Mouse (Mus musculus) hindbrain, embryonic 11.5 days (tissue): Measurements from ENCODE around the gene Hnf1a. TPM values are rescaled to one million over a fixed set of nuclear protein-coding genes. Genes with fewer than 3 reads are reported as not detected.

ENCODE experiments used
- ATAC-seq: fragments of 200-750 bp; cut with Nextera tagmentation; 2 replicates; pipeline ENCODE4 v1.8.0; 2017; ENCODE audit warnings: mild to moderate bottlenecking, moderate TSS enrichment, moderate library complexity; ENCODE audit not compliant: low FRiP score
- DNase-seq: peaks from one replicate; pipeline ENCODE4 v3.0.0-alpha.2; 2015; ENCODE audit warnings: low spot score
- H3K27ac ChIP-seq: fragments of 300-500 bp; sonication (generic); 2 replicates; pipeline ENCODE4 v1.5.1; 2014; ENCODE audit warnings: mild to moderate bottlenecking, low read depth, low read length
- H3K27me3 ChIP-seq: fragments of 300-500 bp; sonication (generic); 2 replicates; pipeline ENCODE4 v1.6.1; 2014; ENCODE audit warnings: mild to moderate bottlenecking, low read length, moderate library complexity, mixed read lengths; ENCODE audit not compliant: control insufficient read depth, insufficient read depth
- H3K36me3 ChIP-seq: fragments of 300-500 bp; sonication (generic); 2 replicates; pipeline ENCODE4 v1.6.1; 2014; ENCODE audit warnings: mild to moderate bottlenecking, low read length, moderate library complexity, mixed read lengths; ENCODE audit not compliant: control insufficient read depth, insufficient read depth
- H3K4me1 ChIP-seq: fragments of 300-500 bp; sonication (generic); replicated peaks from 2 replicates; pipeline ENCODE4 v1.6.1; 2014; ENCODE audit warnings: low read length, mixed read lengths; ENCODE audit not compliant: control insufficient read depth, insufficient read depth
- H3K4me2 ChIP-seq: fragments of 300-500 bp; sonication (generic); replicated peaks from 2 replicates; pipeline ENCODE4 v1.6.1; 2014; ENCODE audit warnings: mild to moderate bottlenecking, low read depth, low read length
- H3K4me3 ChIP-seq: fragments of 300-500 bp; sonication (generic); 2 replicates; pipeline ENCODE4 v1.5.1; 2014; ENCODE audit warnings: low read depth, low read length
- H3K9ac ChIP-seq: fragments of 300-500 bp; sonication (generic); 2 replicates; pipeline ENCODE4 v1.6.1; 2014; ENCODE audit warnings: low read depth, low read length
- H3K9me3 ChIP-seq: fragments of 300-500 bp; sonication (generic); 2 replicates; pipeline ENCODE4 v1.6.1; 2016; ENCODE audit warnings: low read length; ENCODE audit not compliant: control insufficient read depth
- WGBS: fragments of 180-500 bp; shearing (Covaris S2); extraction: QIAGEN DNeasy Blood & Tissue Kit; methylation state at CpG from one replicate; pipeline ENCODE4 v1.1.7; 2014; 5-methylcytosine and 5-hydroxymethylcytosine counted together
- polyA plus RNA-seq: library from polyadenylated mRNA; unstranded; fragments of >200 nt; fragmentation: Nextera tagmentation; extraction: Ambion mirVana; gene quantifications from 2 replicates; pipeline ENCODE4 v1.2.1, GENCODE M21; 2014

The Hnf1a gene
- polyA plus RNA-seq, 1 experiment from 2014 or later: not detected

GRCm38 (mm10) chr5:114961590-114962360, 9.1 kb downstream of the Hnf1a start:
- H3K27me3 ChIP-seq: no peaks in the 10 kb centered on the region
- no peak overlapping the region for H3K9ac ChIP-seq
- H3K27ac ChIP-seq: no peak overlapping the region
- no peaks in the 10 kb centered on the region for H3K9me3 ChIP-seq
- no peak overlapping the region for H3K4me3 ChIP-seq
- DNase-seq (no peak), ATAC-seq (no peak)
- H3K36me3 ChIP-seq: no peaks in the 10 kb centered on the region
- WGBS: 52% methylated on average over 4 of the region's 4 CpGs
- no peaks in the 10 kb centered on the region for H3K4me1 ChIP-seq
- H3K4me2 ChIP-seq: no peak overlapping the region

GRCm38 (mm10) chr5:114958069-114958468, 12.8 kb downstream of the Hnf1a start:
- H3K27ac ChIP-seq: no peak overlapping the region
- no peak overlapping the region for H3K9ac ChIP-seq
- H3K9me3 ChIP-seq: no peaks in the 10 kb centered on the region
- no peaks in the 10 kb centered on the region for H3K36me3 ChIP-seq
- H3K4me2 ChIP-seq: no peak overlapping the region
- no peak for ATAC-seq
- H3K27me3 ChIP-seq: no peaks in the 10 kb centered on the region
- DNase-seq: no peak
- no peak overlapping the region for H3K4me3 ChIP-seq
- WGBS: 84% methylated on average over 5 of the region's 5 CpGs
- H3K4me1 ChIP-seq: no peaks in the 10 kb centered on the region

GRCm38 (mm10) chr5:114953326-114953725, 17.6 kb downstream of the Hnf1a start:
- Histone ChIP-seq H3K4me2 (no peak overlapping the region), H3K4me3 (no peak overlapping the region), H3K9ac (no peak overlapping the region), H3K27me3 (no peaks in the 10 kb centered on the region), H3K27ac (no peak overlapping the region), H3K9me3 (no peaks in the 10 kb centered on the region), H3K36me3 (0 out of 2 replicates have a peak, but pooled peaks cover 7% of the 10 kb centered on the region), H3K4me1 (no peaks in the 10 kb centered on the region)
- ATAC-seq: no peak
- 95% methylated on average over 14 of the region's 14 CpGs for WGBS
- DNase-seq: no peak

- Histone ChIP-seq H3K27ac (no peak overlapping the region), H3K27me3 (no peaks in the 10 kb centered on the region), H3K36me3 (0 out of 2 replicates have a peak, but pooled peaks cover 7% of the 10 kb centered on the region), H3K9me3 (no peaks in the 10 kb centered on the region), H3K4me3 (no peak overlapping the region), H3K4me2 (no peak overlapping the region), H3K4me1 (no peaks in the 10 kb centered on the region), H3K9ac (no peak overlapping the region)
- 87% methylated on average over 21 of the region's 21 CpGs for WGBS
- no peak for ATAC-seq
- DNase-seq: no peak
These were observed 19.5 kb downstream of the Hnf1a start for GRCm38 (mm10) chr5:114951279-114951880.

GRCm38 (mm10) chr5:114950669-114951068, 20.2 kb downstream of the Hnf1a start:
- no peaks in the 10 kb centered on the region for H3K9me3 ChIP-seq
- H3K27me3 ChIP-seq: no peaks in the 10 kb centered on the region
- no peak overlapping the region for H3K4me3 ChIP-seq
- no peak overlapping the region for H3K9ac ChIP-seq
- H3K27ac ChIP-seq: no peak overlapping the region
- no peak for DNase-seq
- no peak overlapping the region for H3K4me2 ChIP-seq
- WGBS: 66% methylated on average over 12 of the region's 12 CpGs
- no peaks in the 10 kb centered on the region for H3K4me1 ChIP-seq
- ATAC-seq: no peak
- 0 out of 2 replicates have a peak, but pooled peaks cover 11% of the 10 kb centered on the region for H3K36me3 ChIP-seq

GRCm38 (mm10) chr5:114949812-114950211, 21.1 kb downstream of the Hnf1a start:
- WGBS: 83% methylated on average over 9 of the region's 9 CpGs
- no peak overlapping the region for H3K27ac ChIP-seq

GRCm38 (mm10) chr5:114949316-114949715, 21.6 kb downstream of the Hnf1a start:
- Histone ChIP-seq H3K4me3 (no peak overlapping the region), H3K9ac (no peak overlapping the region), H3K4me1 (no peaks in the 10 kb centered on the region), H3K36me3 (0 out of 2 replicates have a peak, but pooled peaks cover 11% of the 10 kb centered on the region), H3K4me2 (no peak overlapping the region), H3K9me3 (no peaks in the 10 kb centered on the region), H3K27ac (no peak overlapping the region), H3K27me3 (no peaks in the 10 kb centered on the region)
- ATAC-seq (no peak), DNase-seq (no peak)
- WGBS: 74% methylated on average over 5 of the region's 5 CpGs

More at GRCm38 (mm10) chr5:114949812-114950211, 21.1 kb downstream of the Hnf1a start:
- H3K27me3 ChIP-seq: no peaks in the 10 kb centered on the region
- ATAC-seq (no peak), DNase-seq (no peak)
- 0 out of 2 replicates have a peak, but pooled peaks cover 11% of the 10 kb centered on the region for H3K36me3 ChIP-seq
- no peaks in the 10 kb centered on the region for H3K4me1 ChIP-seq
- no peak overlapping the region for H3K4me2 ChIP-seq
- no peaks in the 10 kb centered on the region for H3K9me3 ChIP-seq
- no peak overlapping the region for H3K4me3 ChIP-seq
- H3K9ac ChIP-seq: no peak overlapping the region

GRCm38 (mm10) chr5:114948891-114949290, 22.0 kb downstream of the Hnf1a start:
- Histone ChIP-seq H3K9ac (no peak overlapping the region), H3K9me3 (no peaks in the 10 kb centered on the region), H3K27ac (no peak overlapping the region), H3K4me3 (no peak overlapping the region), H3K4me2 (no peak overlapping the region), H3K27me3 (no peaks in the 10 kb centered on the region), H3K36me3 (0 out of 2 replicates have a peak, but pooled peaks cover 11% of the 10 kb centered on the region), H3K4me1 (no peaks in the 10 kb centered on the region)
- WGBS: 80% methylated on average over 6 of the region's 6 CpGs
- ATAC-seq (no peak), DNase-seq (no peak)

- Histone ChIP-seq H3K27me3 (no peaks in the 10 kb centered on the region), H3K9me3 (no peaks in the 10 kb centered on the region), H3K9ac (no peak overlapping the region), H3K4me3 (no peak overlapping the region), H3K36me3 (0 out of 2 replicates have a peak, but pooled peaks cover 9% of the 10 kb centered on the region), H3K27ac (no peak overlapping the region), H3K4me1 (no peaks in the 10 kb centered on the region), H3K4me2 (no peak overlapping the region)
- 98% methylated on average over 10 of the region's 10 CpGs for WGBS
- DNase-seq (no peak), ATAC-seq (no peak)
These were observed 25.8 kb downstream of the Hnf1a start for GRCm38 (mm10) chr5:114945072-114945471.
